Mouse (Mus musculus): ENCODE data around the gene Iars2. TPM values are rescaled to one million over a fixed set of nuclear protein-coding genes. Genes with fewer than 3 reads are reported as not detected.

Iars2 gene
- polyA plus RNA-seq, 1 experiment from 2014 or later: 19.6 TPM

DNA sequence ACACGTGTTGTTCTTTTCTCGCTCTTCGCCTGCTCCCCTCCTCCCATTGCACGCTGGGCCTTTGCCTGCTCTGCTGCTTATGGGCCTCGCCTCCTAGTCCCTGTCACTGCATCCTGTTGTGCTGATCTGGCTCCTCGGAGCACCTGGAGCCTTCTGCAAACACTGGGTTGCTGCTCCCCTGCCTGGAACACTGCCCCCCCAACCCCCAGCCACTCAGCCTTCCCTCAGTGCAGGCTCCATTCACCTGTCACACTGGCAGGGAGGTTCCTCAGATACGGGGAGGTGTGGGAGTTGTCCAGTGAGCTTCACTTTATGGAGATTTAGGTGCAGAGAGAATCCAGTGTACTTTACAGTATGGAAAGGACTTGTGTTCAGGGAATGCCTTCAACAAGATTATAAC is 83.7 kb downstream of the Iars2 start:
- no peak for ATAC-seq (ENCODE audit: low FRiP score, low read depth)
- peaks cover 39% of the 10 kb centered on the region for H3K36me3 ChIP-seq
- 78% methylated on average over 7 of the region's 7 CpGs for WGBS
- H3K9ac ChIP-seq: no peak overlapping the region
- H3K9me3 ChIP-seq: no peaks in the 10 kb centered on the region
- H3K4me2 ChIP-seq: no peak overlapping the region
- H3K4me1 ChIP-seq (replicated peaks): no peaks in the 10 kb centered on the region
- H3K4me3 ChIP-seq: no peak overlapping the region
- no peak overlapping the region for H3K27ac ChIP-seq (replicated peaks)
- H3K27me3 ChIP-seq: no peaks in the 10 kb centered on the region

DNA sequence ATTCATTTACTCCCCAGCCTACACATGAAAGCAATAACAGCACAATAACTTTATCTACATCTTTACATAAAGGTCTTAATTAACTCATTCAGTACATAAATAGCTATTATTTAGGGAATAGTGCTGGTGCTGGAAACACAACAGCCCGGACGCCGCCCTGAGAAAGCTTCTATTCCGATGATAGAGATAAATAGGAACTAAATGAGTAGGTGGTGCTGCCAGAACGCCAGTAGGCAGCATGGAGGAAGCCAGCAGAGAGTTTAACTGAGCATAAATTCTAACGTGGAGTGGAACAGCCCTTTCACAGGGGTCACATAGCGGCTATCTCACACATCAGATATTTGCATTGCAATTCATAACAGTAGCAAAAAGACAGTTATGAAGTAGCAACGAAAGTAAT is 86.2 kb downstream of the Iars2 start:
- ATAC-seq (ENCODE audit: low FRiP score, low read depth): no peak
- no peak overlapping the region for H3K9ac ChIP-seq
- H3K4me3 ChIP-seq: no peak overlapping the region
- H3K36me3 ChIP-seq: peaks cover 41% of the 10 kb centered on the region
- no peak overlapping the region for H3K27ac ChIP-seq (replicated peaks)
- WGBS: 64% methylated on average over 8 of the region's 8 CpGs
- H3K27me3 ChIP-seq: no peaks in the 10 kb centered on the region
- no peaks in the 10 kb centered on the region for H3K9me3 ChIP-seq
- no peak overlapping the region for H3K4me2 ChIP-seq
- H3K4me1 ChIP-seq (replicated peaks): no peaks in the 10 kb centered on the region

DNA sequence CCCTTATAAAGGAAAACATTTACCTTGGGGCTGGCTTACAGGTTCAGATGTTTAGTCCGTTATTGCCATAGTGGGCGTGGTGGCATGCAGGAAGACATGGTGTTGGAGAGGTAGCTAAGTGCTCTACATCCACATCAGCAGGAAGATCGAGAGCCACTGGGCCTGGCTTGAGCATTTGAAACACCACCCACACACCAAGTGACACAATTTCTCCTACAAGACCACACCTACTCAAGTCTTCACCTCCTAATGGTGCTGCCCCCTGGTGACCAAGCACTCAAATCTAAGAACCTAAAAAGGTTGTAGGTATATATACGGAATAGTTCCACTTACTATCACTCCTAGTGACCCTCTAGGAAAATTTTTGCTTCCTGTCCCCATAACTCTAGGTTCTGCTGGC is 92.7 kb downstream of the Iars2 start:
- Histone ChIP-seq H3K27ac (replicated peaks) (no peak overlapping the region), H3K27me3 (no peaks in the 10 kb centered on the region), H3K9me3 (no peaks in the 10 kb centered on the region), H3K4me1 (replicated peaks) (no peaks in the 10 kb centered on the region), H3K36me3 (peaks cover 46% of the 10 kb centered on the region), H3K4me2 (no peak overlapping the region), H3K9ac (no peak overlapping the region), H3K4me3 (no peak overlapping the region)
- ATAC-seq (ENCODE audit: low FRiP score, low read depth): no peak
- 90% methylated on average over 4 of the region's 4 CpGs for whole genome bisulfite sequencing

DNA sequence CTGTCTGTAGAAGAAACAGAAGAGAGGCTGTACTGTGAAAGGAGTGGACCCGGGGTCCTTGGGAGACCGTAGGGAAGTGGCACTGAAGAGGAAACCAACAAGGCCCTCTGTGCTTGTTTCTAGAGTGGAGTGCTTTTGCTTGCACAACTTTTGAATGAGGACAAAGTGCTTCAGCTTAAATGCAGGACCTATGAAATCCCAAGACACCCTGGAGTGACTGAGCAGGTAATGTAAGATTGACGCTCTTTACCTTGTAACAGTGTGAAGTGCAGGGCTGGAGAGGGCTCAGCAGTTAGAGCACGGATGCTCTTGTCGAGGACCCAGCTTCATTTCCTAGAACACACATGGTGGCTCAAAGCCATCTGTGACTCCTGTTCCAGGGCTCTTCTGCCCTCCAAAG is 93.4 kb downstream of the Iars2 start:
- H3K27me3 ChIP-seq: no peaks in the 10 kb centered on the region
- no peaks in the 10 kb centered on the region for H3K9me3 ChIP-seq
- H3K4me1 ChIP-seq (replicated peaks): no peaks in the 10 kb centered on the region
- H3K36me3 ChIP-seq: peaks cover 42% of the 10 kb centered on the region
- no peak overlapping the region for H3K4me3 ChIP-seq
- H3K4me2 ChIP-seq: no peak overlapping the region
- ATAC-seq (ENCODE audit: low FRiP score, low read depth): no peak
- no peak overlapping the region for H3K9ac ChIP-seq
- WGBS: 92% methylated on average over 5 of the region's 5 CpGs
- H3K27ac ChIP-seq (replicated peaks): no peak overlapping the region

MicroRNAs within 50 kb of the gene (microRNA counts, 519-probe panel; counts per million panel counts)
- microRNA mmu-miR-194: 2,275 counts per million, percentile 29 among the panel's probes with 10 or more counts
- microRNA mmu-miR-664: not detected

Small RNAs within 50 kb of the gene (microRNA-seq; reads per million reads assigned to microRNA genes)
- 0.65 reads per million for gene Mir194-1
- gene Mir215: 3.1 reads per million, percentile 13 among the genes with 10 or more reads in this experiment
- 22.2 reads per million, percentile 35 among the genes with 10 or more reads in this experiment for gene Mir664

Other genes with a start within 250 kb of the Iars2 start
- gene Rab3gap2, start 125.3 kb downstream of the Iars2 start, polyA plus RNA-seq (2015; fragmentation: Nextera tagmentation; extraction: Ambion mirVana): 25.4 and 25.8 TPM in 2 replicates
- 57.2 and 60.1 TPM in 2 replicates for gene Bpnt1, start 2.8 kb upstream of the Iars2 start, polyA plus RNA-seq (2015; fragmentation: Nextera tagmentation; extraction: Ambion mirVana)
- gene Eprs, start 33.6 kb upstream of the Iars2 start, polyA plus RNA-seq (2015; fragmentation: Nextera tagmentation; extraction: Ambion mirVana): 122 and 136 TPM in 2 replicates
- gene Slc30a10, start 125.5 kb upstream of the Iars2 start, polyA plus RNA-seq (2015; fragmentation: Nextera tagmentation; extraction: Ambion mirVana): 7.1 and 8.7 TPM in 2 replicates